Mouse (Mus musculus) lung, postnatal 25 days (tissue): ENCODE measurements at regions not wholly inside any gene's neighbourhood (a gene's known extent, or its start where the extent isn't known, plus 50 kb on each side); places are given as distances from the start of the nearest gene placed in this dataset.

Experiments used
- DNase-seq: peaks from one replicate; pipeline ENCODE4 v3.0.0; 2022; ENCODE audit warnings: low spot score

DNA sequence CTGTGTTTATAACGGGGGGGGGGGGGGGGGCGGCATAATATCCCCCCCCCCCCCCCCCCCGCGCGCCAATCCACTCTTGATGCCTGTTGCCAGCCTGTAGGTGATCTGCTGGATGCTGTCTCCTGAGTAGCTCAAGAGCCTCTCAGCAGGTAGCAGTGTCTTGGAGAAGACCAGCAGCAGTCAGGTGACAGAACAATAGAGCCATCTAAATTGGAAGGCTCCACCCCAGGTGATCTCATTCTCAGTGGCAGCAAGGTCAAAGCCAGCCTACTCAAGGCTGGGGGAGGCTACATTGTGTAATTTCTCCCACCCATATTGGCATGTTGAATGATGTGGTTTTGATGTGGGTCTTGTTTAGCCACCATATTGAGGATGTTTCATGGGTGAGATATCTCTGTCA, 338.3 kb upstream of the Zfp804a start:
- no peak for DNase-seq

DNA sequence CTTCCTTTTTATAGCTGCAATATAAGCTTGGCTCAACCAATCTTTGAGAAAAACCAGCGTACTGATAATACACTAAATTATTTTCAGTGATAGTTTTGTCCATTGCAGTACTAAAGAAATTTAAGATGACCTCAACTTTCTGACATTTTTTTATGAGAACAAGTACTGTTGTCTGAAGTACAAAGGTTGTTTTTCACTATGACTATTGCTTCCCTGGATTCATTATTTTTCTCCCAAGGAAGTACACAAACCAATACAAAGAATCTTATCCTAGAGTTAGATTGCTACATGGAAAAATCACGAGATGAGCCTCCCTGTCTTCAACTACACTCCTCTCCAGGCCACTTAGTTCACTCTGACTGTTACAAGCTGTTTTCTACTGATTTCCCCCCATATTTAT, 319.5 kb upstream of the Zfp804a start:
- DNase-seq = no peak

DNA sequence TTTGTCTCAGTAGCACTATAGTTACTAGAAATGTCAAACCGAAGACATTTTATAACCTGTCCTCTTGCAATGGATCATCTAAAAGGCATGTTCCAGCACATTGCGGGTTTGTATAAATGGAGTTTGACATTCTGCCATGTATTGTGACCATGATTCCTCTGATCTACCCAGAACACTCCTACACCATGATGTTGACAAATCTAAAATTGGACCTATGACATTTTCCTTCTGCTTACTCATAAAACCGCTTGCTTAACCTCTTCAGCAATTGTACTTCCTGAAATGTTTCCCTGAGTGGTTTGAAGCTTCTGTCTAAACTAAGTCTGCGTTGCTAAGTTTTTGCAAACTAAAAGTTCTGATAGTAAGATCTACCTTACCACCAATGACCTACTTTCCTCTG, 319.0 kb upstream of the Zfp804a start:
- DNase-seq = peak; percentile 1

DNA sequence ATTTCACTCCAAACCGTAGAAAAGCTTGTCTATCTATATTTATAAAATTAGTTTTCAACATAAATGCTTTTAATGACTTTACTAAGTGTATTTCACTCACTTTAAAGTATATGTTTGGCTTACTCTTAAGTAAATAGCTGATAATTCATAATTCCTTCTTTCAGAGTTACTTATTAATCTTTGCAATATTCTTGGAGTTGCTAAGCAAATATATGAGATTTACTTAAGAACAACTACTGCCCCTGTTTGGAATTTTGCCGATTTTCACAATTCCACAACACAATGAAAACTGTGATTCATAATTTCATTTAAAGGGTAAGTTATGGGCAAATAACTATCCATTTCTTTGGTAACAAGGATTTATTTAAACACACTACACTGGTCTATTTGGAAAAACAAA, 287.2 kb upstream of the Zfp804a start:
- peak; percentile 7 for DNase-seq

DNA sequence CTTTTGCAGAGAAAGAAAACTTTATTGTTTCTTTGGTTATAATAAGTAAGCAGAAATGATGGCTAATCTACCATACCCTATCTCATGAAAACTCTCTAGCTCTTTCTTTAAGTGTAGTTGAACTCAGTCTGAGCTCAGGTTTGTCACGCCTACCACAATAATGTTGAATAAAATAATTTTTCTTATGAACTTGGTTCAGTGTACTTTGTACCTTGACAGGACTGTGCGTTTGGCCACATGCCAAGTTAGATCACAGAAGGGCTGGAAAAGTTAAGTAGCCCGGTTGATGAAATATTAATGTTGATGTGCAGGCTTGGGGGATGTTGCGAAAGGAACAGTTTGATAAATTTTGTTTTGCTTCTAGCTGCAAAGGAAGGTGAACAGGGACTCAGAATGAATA, 270.0 kb upstream of the Zfp804a start:
- no peak for DNase-seq
